Mouse (Mus musculus): ENCODE results near the gene Slc12a5. TPM values are rescaled to one million over a fixed set of nuclear protein-coding genes. Genes with fewer than 3 reads are reported as not detected.

Gene Slc12a5
- polyA plus RNA-seq, 1 experiment = 1.3 TPM

- no peaks in the 10 kb centered on the region for H3K4me1 ChIP-seq (ENCODE audit: control insufficient read depth, insufficient read depth, insufficient read length, low read length)
- no peak overlapping the region for H3K4me3 ChIP-seq (ENCODE audit: insufficient read depth, low read depth, low read length)
- H3K27ac ChIP-seq (replicated peaks; ENCODE audit: low read depth, low read length) = no peak overlapping the region
Measured at GRCm38 (mm10) chr2:165009161-165009560, 48.6 kb downstream of the Slc12a5 start.

GRCm38 (mm10) chr2:165009581-165009980 lies 49.0 kb downstream of the Slc12a5 start:
- H3K4me3 ChIP-seq (ENCODE audit: insufficient read depth, low read depth, low read length) = no peak overlapping the region
- H3K27ac ChIP-seq (replicated peaks; ENCODE audit: low read depth, low read length) = no peak overlapping the region
- H3K4me1 ChIP-seq (ENCODE audit: control insufficient read depth, insufficient read depth, insufficient read length, low read length) = no peaks in the 10 kb centered on the region

- Histone ChIP-seq H3K4me3 (ENCODE audit: insufficient read depth, low read depth, low read length) (no peak overlapping the region), H3K4me1 (ENCODE audit: control insufficient read depth, insufficient read depth, insufficient read length, low read length) (no peaks in the 10 kb centered on the region), H3K27ac (replicated peaks; ENCODE audit: low read depth, low read length) (no peak overlapping the region)
Measured at GRCm38 (mm10) chr2:165010351-165010750, 49.7 kb downstream of the Slc12a5 start.

GRCm38 (mm10) chr2:165014935-165015334 lies 54.3 kb downstream of the Slc12a5 start:
- no peaks in the 10 kb centered on the region for H3K4me1 ChIP-seq (ENCODE audit: control insufficient read depth, insufficient read depth, insufficient read length, low read length)
- no peak overlapping the region for H3K4me3 ChIP-seq (ENCODE audit: insufficient read depth, low read depth, low read length)
- H3K27ac ChIP-seq (replicated peaks; ENCODE audit: low read depth, low read length) = no peak overlapping the region

GRCm38 (mm10) chr2:165020490-165020889 lies 59.9 kb downstream of the Slc12a5 start:
- no peaks in the 10 kb centered on the region; the same call in 1 of the 2 replicates for H3K4me1 ChIP-seq (ENCODE audit: control insufficient read depth, insufficient read depth, insufficient read length, low read length)
- H3K27ac ChIP-seq (replicated peaks; ENCODE audit: low read depth, low read length) = no peak overlapping the region
- no peak overlapping the region for H3K4me3 ChIP-seq (ENCODE audit: insufficient read depth, low read depth, low read length)

- no peak overlapping the region for H3K4me3 ChIP-seq (ENCODE audit: insufficient read depth, low read depth, low read length)
- no peak overlapping the region for H3K27ac ChIP-seq (replicated peaks; ENCODE audit: low read depth, low read length)
- H3K4me1 ChIP-seq (ENCODE audit: control insufficient read depth, insufficient read depth, insufficient read length, low read length) = peaks cover 6% of the 10 kb centered on the region
Measured at GRCm38 (mm10) chr2:165027163-165027562, 66.6 kb downstream of the Slc12a5 start.

- no peak overlapping the region for H3K4me3 ChIP-seq (ENCODE audit: insufficient read depth, low read depth, low read length)
- H3K27ac ChIP-seq (replicated peaks; ENCODE audit: low read depth, low read length) = no peak overlapping the region
- no peaks in the 10 kb centered on the region for H3K4me1 ChIP-seq (ENCODE audit: control insufficient read depth, insufficient read depth, insufficient read length, low read length)
Measured at GRCm38 (mm10) chr2:165032533-165032932, 71.9 kb downstream of the Slc12a5 start.

GRCm38 (mm10) chr2:165033306-165033705 lies 72.7 kb downstream of the Slc12a5 start:
- Histone ChIP-seq H3K4me3 (ENCODE audit: insufficient read depth, low read depth, low read length) (peak overlapping the region; percentile 95), H3K27ac (replicated peaks; ENCODE audit: low read depth, low read length) (no peak overlapping the region), H3K4me1 (ENCODE audit: control insufficient read depth, insufficient read depth, insufficient read length, low read length) (no peaks in the 10 kb centered on the region)

- Histone ChIP-seq H3K4me3 (ENCODE audit: insufficient read depth, low read depth, low read length) (peak within 1 kb of the TSS; percentile 95), H3K27ac (replicated peaks; ENCODE audit: low read depth, low read length) (peak within 1 kb of the TSS; percentile 89), H3K4me1 (ENCODE audit: control insufficient read depth, insufficient read depth, insufficient read length, low read length) (no peaks in the 10 kb centered on the region)
Measured at GRCm38 (mm10) chr2:165034131-165035057, 73.8 kb downstream of the Slc12a5 start, which contains the start of gene Ncoa5. Gene Ncoa5, minus strand, starts transcription at chr2:165034867.

GRCm38 (mm10) chr2:165035058-165035431 lies 74.4 kb downstream of the Slc12a5 start:
- peak overlapping the region; percentile 95 for H3K4me3 ChIP-seq (ENCODE audit: insufficient read depth, low read depth, low read length)
- H3K27ac ChIP-seq (replicated peaks; ENCODE audit: low read depth, low read length) = no peak overlapping the region
- H3K4me1 ChIP-seq (ENCODE audit: control insufficient read depth, insufficient read depth, insufficient read length, low read length) = no peaks in the 10 kb centered on the region

GRCm38 (mm10) chr2:165037415-165037814 lies 76.8 kb downstream of the Slc12a5 start:
- no peak overlapping the region for H3K27ac ChIP-seq (replicated peaks; ENCODE audit: low read depth, low read length)
- no peaks in the 10 kb centered on the region for H3K4me1 ChIP-seq (ENCODE audit: control insufficient read depth, insufficient read depth, insufficient read length, low read length)
- H3K4me3 ChIP-seq (ENCODE audit: insufficient read depth, low read depth, low read length) = no peak overlapping the region

- H3K4me1 ChIP-seq (ENCODE audit: control insufficient read depth, insufficient read depth, insufficient read length, low read length) = no peaks in the 10 kb centered on the region
- H3K27ac ChIP-seq (replicated peaks; ENCODE audit: low read depth, low read length) = no peak overlapping the region
- H3K4me3 ChIP-seq (ENCODE audit: insufficient read depth, low read depth, low read length) = no peak overlapping the region
Measured at GRCm38 (mm10) chr2:165042126-165042525, 81.5 kb downstream of the Slc12a5 start.

GRCm38 (mm10) chr2:165043090-165043636 lies 82.6 kb downstream of the Slc12a5 start:
- Histone ChIP-seq H3K4me1 (ENCODE audit: control insufficient read depth, insufficient read depth, insufficient read length, low read length) (no peaks in the 10 kb centered on the region), H3K4me3 (ENCODE audit: insufficient read depth, low read depth, low read length) (no peak overlapping the region), H3K27ac (replicated peaks; ENCODE audit: low read depth, low read length) (no peak overlapping the region)

- H3K4me3 ChIP-seq (ENCODE audit: insufficient read depth, low read depth, low read length) = no peak overlapping the region
- H3K27ac ChIP-seq (replicated peaks; ENCODE audit: low read depth, low read length) = no peak overlapping the region
- H3K4me1 ChIP-seq (ENCODE audit: control insufficient read depth, insufficient read depth, insufficient read length, low read length) = no peaks in the 10 kb centered on the region
Measured at GRCm38 (mm10) chr2:165043729-165044128, 83.1 kb downstream of the Slc12a5 start.

- Histone ChIP-seq H3K4me3 (ENCODE audit: insufficient read depth, low read depth, low read length) (no peak overlapping the region), H3K4me1 (ENCODE audit: control insufficient read depth, insufficient read depth, insufficient read length, low read length) (no peaks in the 10 kb centered on the region), H3K27ac (replicated peaks; ENCODE audit: low read depth, low read length) (no peak overlapping the region)
Measured at GRCm38 (mm10) chr2:165049044-165049443, 88.4 kb downstream of the Slc12a5 start.
